Mouse (Mus musculus) heart, postnatal 0 days (tissue): ENCODE data around the gene Csnk1e. TPM values are rescaled to one million over a fixed set of nuclear protein-coding genes. Genes with fewer than 3 reads are reported as not detected.

Source experiments
- ATAC-seq: fragments of 200-750 bp; cut with Nextera tagmentation; 2 replicates; pipeline ENCODE4 v1.8.0; 2017; ENCODE audit warnings: low read depth, moderate number of reproducible peaks, moderate library complexity; ENCODE audit not compliant: insufficient read depth
- DNase-seq: peaks from one replicate; pipeline ENCODE4 v3.0.0-alpha.2; 2016; ENCODE audit warnings: low spot score
- H3K27ac ChIP-seq: fragments of 300-500 bp; sonication (generic); 2 replicates; pipeline ENCODE4 v1.5.1; 2014; ENCODE audit warnings: low read depth, mild to moderate bottlenecking
- H3K27me3 ChIP-seq: fragments of 300-500 bp; sonication (generic); 2 replicates; pipeline ENCODE4 v1.6.1; 2014; ENCODE audit warnings: low read length, mixed read lengths; ENCODE audit not compliant: control insufficient read depth, insufficient read depth
- H3K36me3 ChIP-seq: fragments of 300-500 bp; sonication (generic); replicated peaks from 2 replicates; pipeline ENCODE4 v1.6.1; 2014; ENCODE audit warnings: low read length, mixed read lengths; ENCODE audit not compliant: control insufficient read depth, insufficient read depth
- H3K4me1 ChIP-seq: fragments of 300-500 bp; sonication (generic); 2 replicates; pipeline ENCODE4 v1.6.1; 2014; ENCODE audit warnings: antibody characterized with exemption; ENCODE audit not compliant: control insufficient read depth, insufficient read depth
- H3K4me2 ChIP-seq: fragments of 300-500 bp; sonication (generic); 2 replicates; pipeline ENCODE4 v1.6.1; 2014; ENCODE audit warnings: low read depth, mild to moderate bottlenecking, low read length, moderate library complexity
- H3K4me3 ChIP-seq: fragments of 300-500 bp; sonication (generic); 2 replicates; pipeline ENCODE4 v1.5.1; 2014; ENCODE audit warnings: low read depth, low read length
- H3K9ac ChIP-seq: fragments of 300-500 bp; sonication (generic); replicated peaks from 2 replicates; pipeline ENCODE4 v1.6.1; 2014; ENCODE audit warnings: low read depth, low read length, mixed read lengths
- H3K9me3 ChIP-seq: fragments of 300-500 bp; sonication (generic); replicated peaks from 2 replicates; pipeline ENCODE4 v1.6.1; 2016; ENCODE audit warnings: low read length; ENCODE audit not compliant: control insufficient read depth
- CTCF ChIP-seq: IDR thresholded peaks from 2 replicates; pipeline ENCODE4 v1.5.1; 2016; ENCODE audit warnings: antibody characterized with exemption, control low read depth, low read depth
- EP300 ChIP-seq: IDR thresholded peaks from 2 replicates; pipeline ENCODE4 v1.6.1; 2016; ENCODE audit warnings: antibody characterized with exemption, low read depth
- WGBS: fragments of 180-500 bp; shearing (Covaris S2); extraction: QIAGEN DNeasy Blood & Tissue Kit; methylation state at CpG from one replicate; pipeline ENCODE4 v1.1.7; 2014; 5-methylcytosine and 5-hydroxymethylcytosine counted together
- polyA plus RNA-seq: library from polyadenylated mRNA; unstranded; fragments of >200 nt; fragmentation: Nextera tagmentation; extraction: Ambion mirVana; gene quantifications from 2 replicates; pipeline ENCODE4 v1.2.1, GENCODE M21; 2015
- total RNA-seq: library from RNA; depleted of rRNA; stranded (reverse); fragments of >200 nt; gene quantifications from 2 replicates; pipeline ENCODE4 v1.2.3, GENCODE M21; 2014; ENCODE audit warnings: low replicate concordance

Csnk1e gene
- total and polyA plus RNA-seq, 2 experiments from 2014 or later, result 61.5 to 167 TPM

- Histone ChIP-seq H3K4me3 (no peak overlapping the region), H3K36me3 (peaks cover 41% of the 10 kb centered on the region), H3K27me3 (no peaks in the 10 kb centered on the region), H3K9ac (no peak overlapping the region), H3K27ac (peak overlapping the region; percentile 66; the same call in 1 of the 2 replicates), H3K9me3 (no peaks in the 10 kb centered on the region), H3K4me1 (peaks cover 29% of the 10 kb centered on the region), H3K4me2 (no peak overlapping the region)
- 94% methylated on average over 10 of the region's 10 CpGs for WGBS
- DNase-seq (no peak), ATAC-seq (no peak)
- TF ChIP-seq EP300 (no peak), CTCF (no peak)
Measured at GRCm38 (mm10) chr15:79378608-79379007, 76.8 kb downstream of the Csnk1e start.

- Histone ChIP-seq H3K36me3 (peaks cover 41% of the 10 kb centered on the region), H3K27me3 (no peaks in the 10 kb centered on the region), H3K4me1 (peaks cover 29% of the 10 kb centered on the region), H3K4me3 (no peak overlapping the region), H3K9ac (no peak overlapping the region), H3K27ac (peak overlapping the region; percentile 66), H3K4me2 (no peak overlapping the region), H3K9me3 (no peaks in the 10 kb centered on the region)
- 44% methylated on average over 6 of the region's 6 CpGs for WGBS
- no peak for TF ChIP-seq EP300
- TF ChIP-seq CTCF, result peak; percentile 57
- DNase-seq, result peak; percentile 89
- peak; percentile 80 for ATAC-seq
Measured at GRCm38 (mm10) chr15:79377681-79378080, 77.7 kb downstream of the Csnk1e start.

- Histone ChIP-seq H3K4me3 (no peak overlapping the region), H3K36me3 (peaks cover 69% of the 10 kb centered on the region), H3K27ac (no peak overlapping the region), H3K9me3 (no peaks in the 10 kb centered on the region), H3K4me2 (no peak overlapping the region), H3K4me1 (peaks cover 5% of the 10 kb centered on the region; the same call in 1 of the 2 replicates), H3K27me3 (no peaks in the 10 kb centered on the region), H3K9ac (no peak overlapping the region)
- ATAC-seq (no peak), DNase-seq (no peak)
- WGBS, result 62% methylated on average over 3 of the region's 3 CpGs
- TF ChIP-seq EP300 (no peak), CTCF (no peak)
Measured at GRCm38 (mm10) chr15:79374760-79375159, 80.6 kb downstream of the Csnk1e start.

- 78% methylated on average over 7 of the region's 7 CpGs for WGBS
- peaks cover 81% of the 10 kb centered on the region for H3K36me3 ChIP-seq
Measured at GRCm38 (mm10) chr15:79370281-79370843, 85.0 kb downstream of the Csnk1e start.

GRCm38 (mm10) chr15:79369452-79370280 lies 85.7 kb downstream of the Csnk1e start:
- Histone ChIP-seq H3K36me3 (peaks cover 88% of the 10 kb centered on the region), H3K4me2 (no peak overlapping the region), H3K9me3 (no peaks in the 10 kb centered on the region), H3K27me3 (no peaks in the 10 kb centered on the region), H3K9ac (no peak overlapping the region), H3K4me3 (no peak overlapping the region), H3K27ac (peak overlapping the region; percentile 88), H3K4me1 (0 out of 2 replicates have a peak, but pooled peaks cover 3% of the 10 kb centered on the region)
- DNase-seq (no peak), ATAC-seq (no peak)
- WGBS, result 71% methylated on average over 15 of the region's 15 CpGs
- TF ChIP-seq EP300 (no peak), CTCF (no peak)

More at GRCm38 (mm10) chr15:79370281-79370843, 85.0 kb downstream of the Csnk1e start:
- TF ChIP-seq CTCF (no peak), EP300 (no peak)
- Histone ChIP-seq H3K4me2 (no peak overlapping the region), H3K4me3 (no peak overlapping the region), H3K27me3 (no peaks in the 10 kb centered on the region), H3K9ac (no peak overlapping the region), H3K27ac (peak overlapping the region; percentile 88), H3K9me3 (no peaks in the 10 kb centered on the region), H3K4me1 (0 out of 2 replicates have a peak, but pooled peaks cover 3% of the 10 kb centered on the region)
- ATAC-seq (no peak), DNase-seq (no peak)
